Mouse (Mus musculus) limb, embryonic 15.5 days (tissue): ENCODE measurements around the gene Ptcd2. TPM values are rescaled to one million over a fixed set of nuclear protein-coding genes. Genes with fewer than 3 reads are reported as not detected.

Source experiments
- ATAC-seq: fragments of 200-750 bp; cut with Nextera tagmentation; 2 replicates; pipeline ENCODE4 v1.8.0; 2017; ENCODE audit warnings: low read depth, moderate TSS enrichment; ENCODE audit not compliant: insufficient number of reproducible peaks, low FRiP score, low TSS enrichment
- H3K27ac ChIP-seq: fragments of 300-500 bp; sonication (generic); 2 replicates; pipeline ENCODE4 v1.5.1; 2015; ENCODE audit warnings: moderate library complexity, mild to moderate bottlenecking, inconsistent platforms
- H3K27me3 ChIP-seq: fragments of 300-500 bp; sonication (generic); 2 replicates; pipeline ENCODE4 v1.6.1; 2015; ENCODE audit warnings: inconsistent platforms
- H3K36me3 ChIP-seq: fragments of 300-500 bp; sonication (generic); 2 replicates; pipeline ENCODE4 v1.6.1; 2015; ENCODE audit warnings: inconsistent platforms
- H3K4me1 ChIP-seq: fragments of 300-500 bp; sonication (generic); 2 replicates; pipeline ENCODE4 v1.6.1; 2015; ENCODE audit warnings: inconsistent platforms
- H3K4me2 ChIP-seq: fragments of 300-500 bp; sonication (generic); 2 replicates; pipeline ENCODE4 v1.6.1; 2015; ENCODE audit warnings: mild to moderate bottlenecking, inconsistent platforms
- H3K4me3 ChIP-seq: fragments of 300-500 bp; sonication (generic); 2 replicates; pipeline ENCODE4 v1.5.1; 2015; ENCODE audit warnings: mild to moderate bottlenecking, inconsistent platforms
- H3K9ac ChIP-seq: fragments of 300-500 bp; sonication (generic); 2 replicates; pipeline ENCODE4 v1.6.1; 2015; ENCODE audit warnings: inconsistent platforms
- H3K9me3 ChIP-seq: fragments of 300-500 bp; sonication (generic); 2 replicates; pipeline ENCODE4 v1.6.1; 2016; ENCODE audit warnings: inconsistent platforms
- WGBS: fragments of 180-500 bp; shearing (Covaris S2); methylation state at CpG from one replicate; pipeline ENCODE4 v1.1.7; 2015; 5-methylcytosine and 5-hydroxymethylcytosine counted together
- polyA plus RNA-seq: library from polyadenylated mRNA; unstranded; fragments of >200 nt; fragmentation: Nextera tagmentation; extraction: Ambion mirVana; gene quantifications from 2 replicates; pipeline ENCODE4 v1.2.1, GENCODE M21; 2015

The Ptcd2 gene
- polyA plus RNA-seq, 1 experiment from 2014 or later = 40.3 TPM

- H3K27ac ChIP-seq = no peak overlapping the region
- 90% methylated on average over 8 of the region's 8 CpGs for WGBS
- no peak overlapping the region for H3K9ac ChIP-seq
- H3K4me2 ChIP-seq = no peak overlapping the region
- H3K9me3 ChIP-seq = no peaks in the 10 kb centered on the region
- no peaks in the 10 kb centered on the region for H3K4me1 ChIP-seq
- ATAC-seq = no peak
- H3K36me3 ChIP-seq = no peaks in the 10 kb centered on the region
- H3K4me3 ChIP-seq = no peak overlapping the region
- H3K27me3 ChIP-seq = no peaks in the 10 kb centered on the region
Measured at GRCm38 (mm10) chr13:99290766-99291165, 53.7 kb downstream of the Ptcd2 start.

DNA sequence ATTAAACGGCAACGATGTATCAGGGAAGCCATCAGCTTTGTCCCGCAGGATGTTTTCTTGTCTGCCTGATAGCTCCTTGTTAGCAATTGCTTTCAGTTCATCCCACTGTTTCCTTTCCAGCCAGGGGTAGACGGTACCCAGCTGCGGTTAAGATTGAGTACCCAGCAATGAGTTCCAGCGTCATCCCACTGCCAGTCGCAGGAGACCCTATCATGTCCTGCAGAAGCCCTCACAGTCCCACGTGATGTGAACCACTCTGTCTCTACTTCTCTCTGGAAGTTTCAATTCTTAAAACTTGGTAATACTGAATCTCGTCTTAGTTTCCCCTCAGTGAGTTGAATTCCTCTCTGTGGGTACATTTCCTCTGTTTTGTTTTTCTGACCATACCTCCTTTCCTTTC lies 56.7 kb downstream of the Ptcd2 start:
- ATAC-seq = no peak
- 81% methylated on average over 9 of the region's 9 CpGs for WGBS
- H3K27me3 ChIP-seq = no peaks in the 10 kb centered on the region
- no peak overlapping the region for H3K9ac ChIP-seq
- no peaks in the 10 kb centered on the region for H3K36me3 ChIP-seq
- H3K4me2 ChIP-seq = no peak overlapping the region
- no peak overlapping the region for H3K4me3 ChIP-seq
- no peak overlapping the region for H3K27ac ChIP-seq
- peaks cover 9% of the 10 kb centered on the region for H3K4me1 ChIP-seq
- H3K9me3 ChIP-seq = no peaks in the 10 kb centered on the region

GRCm38 (mm10) chr13:99287207-99287606 lies 57.3 kb downstream of the Ptcd2 start:
- Histone ChIP-seq H3K27ac (no peak overlapping the region), H3K36me3 (no peaks in the 10 kb centered on the region), H3K9ac (no peak overlapping the region), H3K4me1 (peaks cover 11% of the 10 kb centered on the region), H3K27me3 (no peaks in the 10 kb centered on the region), H3K9me3 (no peaks in the 10 kb centered on the region), H3K4me2 (no peak overlapping the region), H3K4me3 (no peak overlapping the region)
- no peak for ATAC-seq
- WGBS = 88% methylated on average over 4 of the region's 4 CpGs

DNA sequence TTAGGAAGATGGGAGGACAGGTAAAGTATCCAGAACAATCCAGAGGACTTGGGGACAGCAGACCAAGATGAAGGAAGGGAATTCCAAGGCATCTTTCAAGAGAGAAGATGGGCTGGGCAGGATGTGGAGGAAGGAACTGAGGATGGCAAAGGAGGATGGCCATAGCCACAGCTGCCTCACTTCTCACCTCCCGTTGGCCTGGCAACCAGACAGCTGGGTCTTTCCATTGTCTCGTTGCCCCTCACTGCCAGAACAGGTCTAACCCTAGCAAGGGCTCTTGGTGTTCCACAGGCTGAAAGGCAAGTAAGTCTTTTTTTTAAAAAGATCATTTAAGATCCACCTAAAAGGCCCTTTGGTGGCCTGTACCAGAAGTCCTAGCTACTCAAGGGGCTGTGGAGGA lies 59.3 kb downstream of the Ptcd2 start:
- H3K27me3 ChIP-seq = no peaks in the 10 kb centered on the region
- no peak overlapping the region for H3K27ac ChIP-seq
- H3K9me3 ChIP-seq = no peaks in the 10 kb centered on the region
- 63% methylated on average over 2 of the region's 2 CpGs for WGBS
- ATAC-seq = no peak
- H3K9ac ChIP-seq = no peak overlapping the region
- no peak overlapping the region for H3K4me3 ChIP-seq
- peaks cover 11% of the 10 kb centered on the region for H3K4me1 ChIP-seq
- H3K36me3 ChIP-seq = no peaks in the 10 kb centered on the region
- no peak overlapping the region for H3K4me2 ChIP-seq

DNA sequence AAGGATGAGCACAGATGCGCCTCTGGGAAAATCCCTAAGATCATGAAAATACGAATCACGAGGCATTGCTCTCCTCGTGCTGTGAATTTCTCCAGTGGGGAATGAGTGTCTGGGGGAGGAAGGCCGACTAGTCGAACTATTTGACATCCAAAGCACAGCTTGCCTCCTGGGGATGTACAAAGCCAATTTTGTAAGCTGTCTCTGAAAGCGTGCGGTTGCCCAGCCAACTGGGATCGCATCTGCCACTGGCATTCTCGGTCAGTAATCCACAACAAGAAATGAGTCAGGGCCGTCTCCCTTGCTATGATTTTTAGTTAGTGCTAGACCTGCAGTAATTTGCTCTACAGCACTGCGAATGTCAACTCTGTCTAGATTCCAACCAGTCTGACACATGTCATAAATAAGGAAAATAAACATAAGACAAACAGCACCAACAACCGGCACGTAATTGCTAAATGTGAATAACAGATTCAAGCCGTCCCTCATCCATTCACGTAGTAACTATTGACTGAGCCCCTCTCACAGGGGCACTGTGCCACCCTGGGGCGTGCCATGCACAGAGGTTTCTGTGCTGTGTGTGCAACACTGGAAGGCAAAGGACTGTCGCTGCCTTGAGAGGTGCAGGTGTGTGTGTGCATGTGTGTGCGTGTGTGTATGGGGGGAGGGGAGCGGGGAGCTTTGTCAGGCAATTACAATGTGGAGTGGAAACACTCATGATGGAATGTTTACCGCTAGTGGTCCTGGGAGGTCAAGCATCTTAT lies 59.9 kb downstream of the Ptcd2 start:
- Histone ChIP-seq H3K4me2 (no peak overlapping the region), H3K9me3 (no peaks in the 10 kb centered on the region), H3K4me1 (peaks cover 11% of the 10 kb centered on the region), H3K36me3 (no peaks in the 10 kb centered on the region), H3K27me3 (no peaks in the 10 kb centered on the region), H3K27ac (no peak overlapping the region), H3K4me3 (no peak overlapping the region), H3K9ac (no peak overlapping the region)
- ATAC-seq = no peak
- 77% methylated on average over 21 of the region's 21 CpGs for WGBS

- H3K27ac ChIP-seq = no peak overlapping the region
- H3K9ac ChIP-seq = no peak overlapping the region
- ATAC-seq = no peak
- no peak overlapping the region for H3K4me3 ChIP-seq
- peaks cover 11% of the 10 kb centered on the region for H3K4me1 ChIP-seq
- no peaks in the 10 kb centered on the region for H3K27me3 ChIP-seq
- 69% methylated on average over 12 of the region's 12 CpGs for WGBS
- no peak overlapping the region for H3K4me2 ChIP-seq
- no peaks in the 10 kb centered on the region for H3K9me3 ChIP-seq
- H3K36me3 ChIP-seq = no peaks in the 10 kb centered on the region
Measured at GRCm38 (mm10) chr13:99283916-99284315, 60.6 kb downstream of the Ptcd2 start.

DNA sequence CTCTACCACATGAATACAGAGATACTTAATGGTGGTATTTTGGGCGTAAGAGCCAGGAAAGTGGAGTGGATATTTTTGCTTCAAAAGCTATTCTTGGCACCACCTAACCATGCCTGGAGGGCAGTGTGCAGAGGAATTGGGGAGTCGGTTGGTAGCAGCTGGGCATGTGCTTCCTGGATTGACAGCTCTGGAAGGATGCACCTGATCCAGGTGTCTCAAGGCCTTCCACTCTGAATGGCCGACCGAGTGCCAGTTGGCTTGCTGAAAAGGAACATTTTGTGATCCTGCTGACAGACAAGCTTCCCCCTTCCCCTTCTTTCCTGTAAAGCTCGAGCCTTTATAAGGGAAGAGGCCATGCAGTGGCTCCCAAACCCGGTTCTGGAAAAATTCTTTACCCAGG lies 61.5 kb downstream of the Ptcd2 start:
- H3K9me3 ChIP-seq = no peaks in the 10 kb centered on the region
- WGBS = 34% methylated on average over 6 of the region's 6 CpGs
- no peak overlapping the region for H3K4me3 ChIP-seq
- H3K27me3 ChIP-seq = no peaks in the 10 kb centered on the region
- H3K9ac ChIP-seq = no peak overlapping the region
- no peaks in the 10 kb centered on the region for H3K36me3 ChIP-seq
- H3K27ac ChIP-seq = no peak overlapping the region
- no peak overlapping the region for H3K4me2 ChIP-seq
- H3K4me1 ChIP-seq = peaks cover 11% of the 10 kb centered on the region
- ATAC-seq = no peak

DNA sequence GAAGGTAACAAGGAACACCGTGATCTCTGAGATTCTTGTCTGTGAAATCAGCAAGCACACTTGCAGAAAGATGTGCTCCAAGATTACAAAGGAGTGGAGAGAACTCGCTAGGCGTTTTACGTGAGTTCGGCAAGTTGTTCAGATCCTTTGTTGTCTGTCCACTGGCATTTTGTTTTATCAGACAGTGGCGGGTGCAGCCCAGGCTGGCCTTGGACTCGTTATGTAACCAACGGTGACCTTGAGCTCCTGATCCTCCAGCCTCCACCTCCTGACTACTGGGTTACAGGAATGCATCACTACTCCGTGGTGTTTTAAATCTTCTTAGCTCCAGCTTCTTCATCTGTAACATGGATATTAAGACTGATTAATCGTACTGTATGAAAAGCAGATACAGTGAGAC lies 65.2 kb downstream of the Ptcd2 start:
- ATAC-seq = no peak
- Histone ChIP-seq H3K27me3 (no peaks in the 10 kb centered on the region), H3K4me3 (no peak overlapping the region), H3K9me3 (no peaks in the 10 kb centered on the region), H3K4me2 (no peak overlapping the region), H3K36me3 (no peaks in the 10 kb centered on the region), H3K4me1 (peaks cover 9% of the 10 kb centered on the region), H3K27ac (no peak overlapping the region), H3K9ac (no peak overlapping the region)
- 70% methylated on average over 10 of the region's 10 CpGs for WGBS

DNA sequence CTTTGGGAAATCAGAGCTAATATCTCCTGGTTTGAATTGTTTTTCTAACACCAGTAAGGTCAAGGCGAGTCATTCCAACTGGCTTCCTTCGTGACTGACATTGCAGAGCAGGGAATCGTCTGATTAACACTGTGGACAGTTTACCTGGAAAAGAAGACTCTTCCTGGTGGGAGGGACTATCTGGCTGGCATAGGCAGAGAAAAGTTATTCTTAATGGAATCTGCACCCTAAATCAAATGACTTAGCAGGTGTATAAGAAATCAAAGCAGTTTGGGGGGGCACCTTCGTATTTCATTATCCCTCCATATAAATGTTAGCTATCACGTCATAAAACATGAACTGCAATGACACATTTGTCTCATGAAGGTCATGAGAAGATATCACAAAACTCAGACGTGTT lies 66.0 kb downstream of the Ptcd2 start:
- Histone ChIP-seq H3K4me1 (peaks cover 7% of the 10 kb centered on the region), H3K27ac (no peak overlapping the region), H3K9me3 (no peaks in the 10 kb centered on the region), H3K4me2 (no peak overlapping the region), H3K9ac (no peak overlapping the region), H3K36me3 (no peaks in the 10 kb centered on the region), H3K27me3 (no peaks in the 10 kb centered on the region), H3K4me3 (no peak overlapping the region)
- 81% methylated on average over 6 of the region's 6 CpGs for WGBS
- no peak for ATAC-seq

GRCm38 (mm10) chr13:99277521-99277920 lies 67.0 kb downstream of the Ptcd2 start:
- H3K4me1 ChIP-seq = no peaks in the 10 kb centered on the region
- no peak overlapping the region for H3K27ac ChIP-seq
- no peak overlapping the region for H3K4me3 ChIP-seq
- H3K9me3 ChIP-seq = no peaks in the 10 kb centered on the region
- no peaks in the 10 kb centered on the region for H3K27me3 ChIP-seq
- H3K9ac ChIP-seq = no peak overlapping the region
- H3K36me3 ChIP-seq = no peaks in the 10 kb centered on the region
- no peak for ATAC-seq
- WGBS = 96% methylated on average over 3 of the region's 3 CpGs
- H3K4me2 ChIP-seq = no peak overlapping the region

DNA sequence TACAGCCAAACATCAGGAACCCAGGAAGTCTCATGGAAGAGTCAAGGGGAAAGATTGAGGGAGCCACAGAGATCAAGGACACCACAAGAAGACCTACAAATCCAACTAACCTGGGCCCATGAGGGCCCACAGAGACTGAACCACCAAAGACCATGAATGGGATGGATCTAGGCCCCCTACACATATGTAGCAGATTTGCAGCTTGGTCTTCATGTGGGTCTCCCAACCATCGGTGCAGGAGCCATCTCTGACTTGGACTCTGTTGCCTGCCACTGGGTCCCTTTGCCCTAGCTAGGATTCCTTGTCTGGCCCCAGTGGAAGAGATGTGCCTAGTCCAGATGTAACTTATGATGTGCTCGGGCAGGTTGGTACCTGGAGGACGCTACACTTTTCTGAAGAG lies 72.5 kb downstream of the Ptcd2 start:
- Histone ChIP-seq H3K27me3 (no peaks in the 10 kb centered on the region), H3K4me3 (no peak overlapping the region), H3K9ac (no peak overlapping the region), H3K4me1 (no peaks in the 10 kb centered on the region), H3K4me2 (no peak overlapping the region), H3K27ac (no peak overlapping the region), H3K36me3 (no peaks in the 10 kb centered on the region), H3K9me3 (no peaks in the 10 kb centered on the region)
- WGBS = 88% methylated on average over 3 of the region's 3 CpGs
- no peak for ATAC-seq
